Mouse (Mus musculus): ENCODE data around the gene Fam208a.

DNA sequence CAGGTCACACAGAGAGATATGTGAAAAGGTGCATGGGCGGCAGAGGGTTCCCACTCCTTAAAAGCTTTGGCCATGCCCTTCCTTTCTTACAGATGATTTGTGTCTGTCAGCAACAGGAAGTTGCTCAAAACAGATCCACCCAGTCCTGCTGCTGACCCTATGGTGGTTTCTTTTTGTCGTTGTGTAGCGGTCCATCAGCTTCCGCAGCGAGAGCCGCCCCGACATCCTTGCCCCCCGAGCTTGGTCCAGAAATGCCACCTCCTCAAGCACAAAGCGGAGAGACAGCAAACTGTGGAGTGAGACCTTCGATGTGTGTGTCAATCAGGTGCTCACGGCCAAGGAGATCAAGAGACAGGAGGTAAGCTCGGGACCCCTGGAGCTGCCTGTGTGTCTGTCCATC lies 49.2 kb upstream of the Fam208a start:
- no peak for TF ChIP-seq CTCF (IDR thresholded peaks at IDR 0.05; ENCODE audit: low read depth, low read length)
- TF ChIP-seq EP300 (IDR thresholded peaks at IDR 0.05; ENCODE audit: insufficient read depth, low read depth, low read length), result no peak
- no peak for TF ChIP-seq POLR2A (IDR thresholded peaks at IDR 0.05; ENCODE audit: insufficient read depth, low read length)
